Mouse (Mus musculus): ENCODE measurements around the gene Smarcd1. TPM values are rescaled to one million over a fixed set of nuclear protein-coding genes. Genes with fewer than 3 reads are reported as not detected.
"Not testable (repeated sequence)": the region's sequence is repeated elsewhere in the genome, so short reads cannot be mapped to it uniquely, and the experiment has no call there.

Gene Smarcd1
- total and polyA plus RNA-seq, 2 experiments from 2014 or later = 83.0 to 92.2 TPM

GRCm38 (mm10) chr15:99700219-99701106 lies 1.5 kb upstream of the Smarcd1 start:
- peaks cover 40% of the 10 kb centered on the region for H3K36me3 ChIP-seq (ENCODE audit: insufficient read depth, low read length)
- ATAC-seq (ENCODE audit: low FRiP score) = no peak
- H3K27me3 ChIP-seq (ENCODE audit: insufficient read depth, low read length) = no peaks in the 10 kb centered on the region
- no peaks in the 10 kb centered on the region for H3K9me3 ChIP-seq (ENCODE audit: low read length)
- no peak overlapping the region for H3K4me2 ChIP-seq (ENCODE audit: low read depth, low read length, poor library complexity, severe bottlenecking)
- TF ChIP-seq CTCF (IDR thresholded peaks at IDR 0.05) = no peak
- 90% methylated on average over 18 of the region's 18 CpGs for WGBS
- no peak for DNase-seq (ENCODE audit: low spot score)
- H3K9ac ChIP-seq (replicated peaks; ENCODE audit: low read length, poor library complexity, severe bottlenecking) = no peak overlapping the region
- no peak overlapping the region for H3K4me3 ChIP-seq (ENCODE audit: low read depth, low read length)
- H3K4me1 ChIP-seq (ENCODE audit: insufficient read depth, low read length) = peaks cover 15% of the 10 kb centered on the region
- H3K27ac ChIP-seq (ENCODE audit: low read depth, low read length) = 0 out of 2 replicates have a peak overlapping the region, but pooled peaks have one; percentile 96

- Histone ChIP-seq H3K4me3 (ENCODE audit: low read depth, low read length) (peak overlapping the region; percentile 93), H3K27ac (ENCODE audit: low read depth, low read length) (peak overlapping the region; percentile 96), H3K4me2 (ENCODE audit: low read depth, low read length, poor library complexity, severe bottlenecking) (peak overlapping the region; percentile 25), H3K4me1 (ENCODE audit: insufficient read depth, low read length) (peaks cover 15% of the 10 kb centered on the region), H3K36me3 (ENCODE audit: insufficient read depth, low read length) (peaks cover 37% of the 10 kb centered on the region), H3K9ac (replicated peaks; ENCODE audit: low read length, poor library complexity, severe bottlenecking) (0 out of 2 replicates have a peak overlapping the region, but pooled peaks have one; percentile 98)
- ATAC-seq (ENCODE audit: low FRiP score); H3K9me3 ChIP-seq (ENCODE audit: low read length); DNase-seq (ENCODE audit: low spot score); H3K27me3 ChIP-seq (ENCODE audit: insufficient read depth, low read length): not testable (repeated sequence)
- WGBS = 49% methylated on average over 16 of the region's 16 CpGs
Measured at GRCm38 (mm10) chr15:99701640-99701998, 310 bp upstream of the Smarcd1 start.

- no peak for TF ChIP-seq CTCF (IDR thresholded peaks at IDR 0.05)
Measured at GRCm38 (mm10) chr15:99703104-99703503, 1.2 kb downstream of the Smarcd1 start.

GRCm38 (mm10) chr15:99703676-99704040 lies 1.7 kb downstream of the Smarcd1 start:
- no peak for DNase-seq (ENCODE audit: low spot score)
- H3K36me3 ChIP-seq (ENCODE audit: insufficient read depth, low read length) = peaks cover 30% of the 10 kb centered on the region

More at GRCm38 (mm10) chr15:99703104-99703503, 1.2 kb downstream of the Smarcd1 start:
- H3K4me2 ChIP-seq (ENCODE audit: low read depth, low read length, poor library complexity, severe bottlenecking) = peak overlapping the region; percentile 84
- 51% methylated on average over 9 of the region's 9 CpGs for WGBS
- peak overlapping the region; percentile 98 for H3K9ac ChIP-seq (replicated peaks; ENCODE audit: low read length, poor library complexity, severe bottlenecking)
- ATAC-seq (ENCODE audit: low FRiP score) (no peak), DNase-seq (ENCODE audit: low spot score) (no peak)
- H3K27me3 ChIP-seq (ENCODE audit: insufficient read depth, low read length) = no peaks in the 10 kb centered on the region
- no peaks in the 10 kb centered on the region for H3K9me3 ChIP-seq (ENCODE audit: low read length)
- peak overlapping the region; percentile 93 for H3K4me3 ChIP-seq (ENCODE audit: low read depth, low read length)
- peak overlapping the region; percentile 96 for H3K27ac ChIP-seq (ENCODE audit: low read depth, low read length)
- H3K36me3 ChIP-seq (ENCODE audit: insufficient read depth, low read length) = peaks cover 34% of the 10 kb centered on the region
- peaks cover 15% of the 10 kb centered on the region for H3K4me1 ChIP-seq (ENCODE audit: insufficient read depth, low read length)

GRCm38 (mm10) chr15:99704041-99704681 lies 2.2 kb downstream of the Smarcd1 start:
- DNase-seq (ENCODE audit: low spot score) (no peak), ATAC-seq (ENCODE audit: low FRiP score) (no peak)
- Histone ChIP-seq H3K4me3 (ENCODE audit: low read depth, low read length) (peak overlapping the region; percentile 93), H3K27ac (ENCODE audit: low read depth, low read length) (peak overlapping the region; percentile 19; the same call in 1 of the 2 replicates), H3K4me1 (ENCODE audit: insufficient read depth, low read length) (peaks cover 15% of the 10 kb centered on the region), H3K9me3 (ENCODE audit: low read length) (no peaks in the 10 kb centered on the region), H3K36me3 (ENCODE audit: insufficient read depth, low read length) (peaks cover 30% of the 10 kb centered on the region), H3K27me3 (ENCODE audit: insufficient read depth, low read length) (no peaks in the 10 kb centered on the region), H3K4me2 (ENCODE audit: low read depth, low read length, poor library complexity, severe bottlenecking) (peak overlapping the region; percentile 84), H3K9ac (replicated peaks; ENCODE audit: low read length, poor library complexity, severe bottlenecking) (peak overlapping the region; percentile 98)
- 16% methylated on average over 23 of the region's 23 CpGs for WGBS
- no peak for TF ChIP-seq CTCF (IDR thresholded peaks at IDR 0.05)

More at GRCm38 (mm10) chr15:99703676-99704040, 1.7 kb downstream of the Smarcd1 start:
- Histone ChIP-seq H3K4me1 (ENCODE audit: insufficient read depth, low read length) (peaks cover 15% of the 10 kb centered on the region), H3K4me3 (ENCODE audit: low read depth, low read length) (peak overlapping the region; percentile 93; the same call in 1 of the 2 replicates), H3K9me3 (ENCODE audit: low read length) (no peaks in the 10 kb centered on the region), H3K27ac (ENCODE audit: low read depth, low read length) (0 out of 2 replicates have a peak overlapping the region, but pooled peaks have one; percentile 18), H3K9ac (replicated peaks; ENCODE audit: low read length, poor library complexity, severe bottlenecking) (0 out of 2 replicates have a peak overlapping the region, but pooled peaks have one; percentile 98), H3K4me2 (ENCODE audit: low read depth, low read length, poor library complexity, severe bottlenecking) (peak overlapping the region; percentile 84), H3K27me3 (ENCODE audit: insufficient read depth, low read length) (no peaks in the 10 kb centered on the region)
- 56% methylated on average over 5 of the region's 5 CpGs for WGBS
- ATAC-seq (ENCODE audit: low FRiP score) = no peak
- TF ChIP-seq CTCF (IDR thresholded peaks at IDR 0.05) = no peak
